Comparison of ENCODE assay signal across 26 mouse cellular contexts in genomic region chr4:91587541-91588059, GRCm38 (mm10).
DNase-seq lines count a peak whose midpoint lies in the region; ATAC-seq and TF ChIP-seq lines count a peak whose summit lies in the region.
"Had no signal": no experiment of that assay in that cellular context is flagged by ENCODE, and none has a peak within 500 bp of the region (broad histone marks: within the 10 kb centered on the region; RNA-seq: fewer than 3 reads in every experiment).

No protein-coding gene starts in this region.

- no peaks in the 10 kb centered on the region for H3K4me1 ChIP-seq in hindbrain, embryonic 14.5 days (replicated peaks; ENCODE audit: control insufficient read depth, insufficient read depth, low read length)
- H3K4me1 ChIP-seq in hindbrain, postnatal 0 days (ENCODE audit: insufficient read depth, low read length): no peaks in the 10 kb centered on the region
- H3K4me1 ChIP-seq in midbrain, embryonic 13.5 days (replicated peaks): 0 out of 2 replicates have a peak, but pooled peaks cover 3% of the 10 kb centered on the region
- no peaks in the 10 kb centered on the region; the same call in 1 of the 2 replicates for H3K4me1 ChIP-seq in midbrain, embryonic 15.5 days
- H3K4me1 ChIP-seq: embryonic facial prominence, embryonic 10.5 days; embryonic facial prominence, embryonic 13.5 days; forebrain, embryonic 12.5 days; heart, embryonic 12.5 days; heart, embryonic 15.5 days; hindbrain, embryonic 13.5 days had no signal

- ATAC-seq in hindbrain, embryonic 14.5 days (ENCODE audit: low FRiP score): peak; percentile 57; the same call in 1 of the 2 replicates
- no peak for ATAC-seq in hindbrain, postnatal 0 days
- ATAC-seq in midbrain, embryonic 13.5 days: peak; percentile 58; the same call in 1 of the 2 replicates
- ATAC-seq in midbrain, embryonic 15.5 days (replicated peaks): no peak
- ATAC-seq: CD4-positive, CD25-positive, alpha-beta regulatory T cell, adult 4 months; forebrain, embryonic 15.5 days had no signal

- no peaks in the 10 kb centered on the region for H3K9me3 ChIP-seq in hindbrain, embryonic 14.5 days (ENCODE audit: control insufficient read depth, low read length)
- no peaks in the 10 kb centered on the region for H3K9me3 ChIP-seq in hindbrain, postnatal 0 days (ENCODE audit: low read length)
- no peaks in the 10 kb centered on the region for H3K9me3 ChIP-seq in midbrain, embryonic 13.5 days
- H3K9me3 ChIP-seq in midbrain, embryonic 15.5 days: no peaks in the 10 kb centered on the region
- H3K9me3 ChIP-seq: embryonic facial prominence, embryonic 10.5 days; embryonic facial prominence, embryonic 13.5 days; forebrain, embryonic 12.5 days; forebrain, embryonic 15.5 days; heart, embryonic 12.5 days; heart, embryonic 15.5 days; hindbrain, embryonic 13.5 days had no signal

- WGBS in hindbrain, embryonic 14.5 days: 96% methylated on average over 1 of the region's 1 CpGs
- WGBS in hindbrain, postnatal 0 days: 81% methylated on average over 1 of the region's 1 CpGs
- WGBS in midbrain, embryonic 13.5 days: 90% methylated on average over 1 of the region's 1 CpGs
- 91% methylated on average over 1 of the region's 1 CpGs for WGBS in midbrain, embryonic 15.5 days

- no peaks in the 10 kb centered on the region for H3K36me3 ChIP-seq in hindbrain, embryonic 14.5 days (replicated peaks; ENCODE audit: control insufficient read depth, insufficient read depth)
- no peaks in the 10 kb centered on the region for H3K36me3 ChIP-seq in hindbrain, postnatal 0 days (ENCODE audit: insufficient read depth, low read length)
- no peaks in the 10 kb centered on the region for H3K36me3 ChIP-seq in midbrain, embryonic 13.5 days
- H3K36me3 ChIP-seq in midbrain, embryonic 15.5 days (replicated peaks): no peaks in the 10 kb centered on the region
- H3K36me3 ChIP-seq: embryonic facial prominence, embryonic 10.5 days; embryonic facial prominence, embryonic 13.5 days; forebrain, embryonic 12.5 days; forebrain, embryonic 15.5 days; heart, embryonic 12.5 days; heart, embryonic 15.5 days; hindbrain, embryonic 13.5 days had no signal

- H3K4me2 ChIP-seq in hindbrain, embryonic 14.5 days (replicated peaks): no peak overlapping the region
- no peak overlapping the region for H3K4me2 ChIP-seq in hindbrain, postnatal 0 days (ENCODE audit: low read depth, low read length)
- H3K4me2 ChIP-seq in midbrain, embryonic 13.5 days (replicated peaks): no peak overlapping the region
- no peak overlapping the region for H3K4me2 ChIP-seq in midbrain, embryonic 15.5 days
- H3K4me2 ChIP-seq: embryonic facial prominence, embryonic 13.5 days; forebrain, embryonic 12.5 days; forebrain, embryonic 15.5 days; heart, embryonic 12.5 days; heart, embryonic 15.5 days; hindbrain, embryonic 13.5 days had no signal

- TF ChIP-seq CTCF in hindbrain, postnatal 0 days (IDR thresholded peaks at IDR 0.05; ENCODE audit: low read depth): no peak
- TF ChIP-seq CTCF in brain, embryonic 14.5 days (IDR thresholded peaks at IDR 0.05; ENCODE audit: borderline replicate concordance, extremely low read depth, insufficient read depth, insufficient read length): no peak

- H3K9ac ChIP-seq in hindbrain, embryonic 14.5 days: no peak overlapping the region
- H3K9ac ChIP-seq in hindbrain, postnatal 0 days (replicated peaks; ENCODE audit: low read length): no peak overlapping the region
- no peak overlapping the region for H3K9ac ChIP-seq in midbrain, embryonic 13.5 days (replicated peaks)
- no peak overlapping the region for H3K9ac ChIP-seq in midbrain, embryonic 15.5 days
- H3K9ac ChIP-seq: embryonic facial prominence, embryonic 13.5 days; forebrain, embryonic 12.5 days; forebrain, embryonic 15.5 days; heart, embryonic 12.5 days; heart, embryonic 15.5 days; hindbrain, embryonic 13.5 days had no signal

- TF ChIP-seq POLR2A in brain, embryonic 14.5 days (IDR thresholded peaks at IDR 0.05; ENCODE audit: borderline replicate concordance, extremely low read depth, insufficient read depth, insufficient read length, poor library complexity, severe bottlenecking): no peak

- H3K27ac ChIP-seq in hindbrain, embryonic 14.5 days: no peak overlapping the region
- H3K27ac ChIP-seq in hindbrain, postnatal 0 days: no peak overlapping the region
- no peak overlapping the region for H3K27ac ChIP-seq in midbrain, embryonic 13.5 days
- no peak overlapping the region for H3K27ac ChIP-seq in midbrain, embryonic 15.5 days
- H3K27ac ChIP-seq: embryonic facial prominence, embryonic 10.5 days; embryonic facial prominence, embryonic 13.5 days; forebrain, embryonic 12.5 days; forebrain, embryonic 15.5 days; heart, embryonic 15.5 days; hindbrain, embryonic 13.5 days had no signal

- no peaks in the 10 kb centered on the region for H3K27me3 ChIP-seq in hindbrain, embryonic 14.5 days (ENCODE audit: control insufficient read depth, insufficient read depth, low read length)
- H3K27me3 ChIP-seq in hindbrain, postnatal 0 days (ENCODE audit: insufficient read depth, low read length): no peaks in the 10 kb centered on the region
- no peaks in the 10 kb centered on the region for H3K27me3 ChIP-seq in midbrain, embryonic 13.5 days
- no peaks in the 10 kb centered on the region for H3K27me3 ChIP-seq in midbrain, embryonic 15.5 days (replicated peaks)
- H3K27me3 ChIP-seq: embryonic facial prominence, embryonic 13.5 days; forebrain, embryonic 12.5 days; forebrain, embryonic 15.5 days; heart, embryonic 12.5 days; heart, embryonic 15.5 days; hindbrain, embryonic 13.5 days had no signal

- no peak for DNase-seq in hindbrain, embryonic 14.5 days (ENCODE audit: low spot score)
- no peak for DNase-seq in hindbrain, postnatal 0 days (ENCODE audit: low spot score)
- DNase-seq in brain, embryonic 14.5 days (ENCODE audit: low read depth): peak; percentile 30
- DNase-seq in mesoderm, embryonic 11.5 days (ENCODE audit: low read depth, low spot score): peak; percentile 2
- DNase-seq: adrenal gland, adult 2 months; adrenal gland, postnatal 14 days; cerebellum, adult 11-12 months; cerebellum, adult 8-10 months; cerebellum, postnatal 10 days; cerebellum, postnatal 36 days; embryo, embryonic 11 days; gastrocnemius, postnatal 25 days; heart, adult 18-20 months; heart, postnatal 10 days; heart, postnatal 36 days had no signal

- no peak overlapping the region for H3K4me3 ChIP-seq in hindbrain, embryonic 14.5 days (replicated peaks; ENCODE audit: low read length)
- no peak overlapping the region for H3K4me3 ChIP-seq in hindbrain, postnatal 0 days (ENCODE audit: low read length)
- H3K4me3 ChIP-seq in midbrain, embryonic 13.5 days (replicated peaks): no peak overlapping the region
- H3K4me3 ChIP-seq in midbrain, embryonic 15.5 days: no peak overlapping the region
- H3K4me3 ChIP-seq: embryonic facial prominence, embryonic 10.5 days; embryonic facial prominence, embryonic 13.5 days; erythroblast, embryonic 14.5 days; forebrain, embryonic 12.5 days; forebrain, embryonic 15.5 days; heart, embryonic 12.5 days; heart, embryonic 15.5 days; hindbrain, embryonic 13.5 days had no signal

Comparison
In these comparisons a context has a peak if more than half of its experiments do, and no peak if none do; other contexts are left out.
1. ATAC-seq: peak in hindbrain, embryonic 14.5 days (single experiment) and midbrain, embryonic 13.5 days (single experiment); none in hindbrain, postnatal 0 days (single experiment) and midbrain, embryonic 15.5 days (single experiment).
2. DNase-seq: peak in brain, embryonic 14.5 days (single experiment) and mesoderm, embryonic 11.5 days (single experiment); none in hindbrain, embryonic 14.5 days (single experiment) and hindbrain, postnatal 0 days (single experiment).